Mouse (Mus musculus) liver, postnatal 0 days (tissue): ENCODE results near the gene Rae1.

Experiments used
- CTCF ChIP-seq: sonication (generic); IDR thresholded peaks from 2 replicates; pipeline ENCODE4 v1.5.1; 2016; ENCODE audit warnings: antibody characterized with exemption, low read depth
- EP300 ChIP-seq: IDR thresholded peaks from 2 replicates; pipeline ENCODE4 v1.6.1; 2016; ENCODE audit warnings: antibody characterized with exemption, low read depth, mild to moderate bottlenecking

GRCm38 (mm10) chr2:173028508-173029031, 28.7 kb downstream of the Rae1 start:
- TF ChIP-seq CTCF (no peak), EP300 (no peak)
